Mouse (Mus musculus) liver, adult 2 months (tissue): ENCODE measurements around the gene Mtch1. TPM values are rescaled to one million over a fixed set of nuclear protein-coding genes. Genes with fewer than 3 reads are reported as not detected.

Experiments
- DNase-seq: peaks from one replicate; pipeline ENCODE4 v3.0.0-alpha.2; 2011; ENCODE audit warnings: low read depth, low spot score; ENCODE audit errors: extremely low read depth
- H3K27ac ChIP-seq: fragments of 200-500 bp; replicated peaks from 2 replicates; pipeline ENCODE4 v1.5.1; 2012; ENCODE audit warnings: low read depth, mild to moderate bottlenecking, control low read depth, inconsistent platforms, low read length; ENCODE audit not compliant: insufficient read depth
- H3K27me3 ChIP-seq: fragments of 200-500 bp; 2 replicates; pipeline ENCODE4 v1.6.1; 2012; ENCODE audit warnings: mild to moderate bottlenecking, moderate library complexity, low read length, inconsistent platforms; ENCODE audit not compliant: control insufficient read depth, insufficient read depth
- H3K36me3 ChIP-seq: fragments of 200-500 bp; 2 replicates; pipeline ENCODE4 v1.6.1; 2012; ENCODE audit warnings: low read length, inconsistent platforms; ENCODE audit not compliant: control insufficient read depth, insufficient read depth
- H3K4me1 ChIP-seq: fragments of 200-500 bp; 2 replicates; pipeline ENCODE4 v1.6.1; 2011; ENCODE audit warnings: low read length; ENCODE audit not compliant: control insufficient read depth, insufficient read depth
- H3K4me3 ChIP-seq: fragments of 200-500 bp; 2 replicates; pipeline ENCODE4 v1.5.1; 2011; ENCODE audit warnings: low read depth, mild to moderate bottlenecking, control low read depth, low read length, moderate library complexity; ENCODE audit not compliant: insufficient read depth
- H3K79me2 ChIP-seq: fragments of 200-500 bp; 2 replicates; pipeline ENCODE4 v1.6.1; 2012; ENCODE audit warnings: inconsistent platforms, mild to moderate bottlenecking, low read length, moderate library complexity; ENCODE audit not compliant: control insufficient read depth, insufficient read depth
- H3K9ac ChIP-seq: fragments of 200-500 bp; 2 replicates; pipeline ENCODE4 v1.6.1; 2012; ENCODE audit warnings: low read depth, mild to moderate bottlenecking, control low read depth, inconsistent platforms, low read length
- CTCF ChIP-seq: fragments of 200-500 bp; IDR thresholded peaks from 2 replicates; pipeline ENCODE4 v1.5.1; 2011; ENCODE audit warnings: low read depth, low read length, control low read depth
- POLR2A ChIP-seq: fragments of 200-500 bp; IDR thresholded peaks from 2 replicates; pipeline ENCODE4 v1.6.1; 2011; ENCODE audit warnings: low read length, control low read depth; ENCODE audit not compliant: insufficient read depth; ENCODE audit errors: extremely low read depth
- WGBS: fragments of 180-500 bp; shearing (Covaris S2); methylation state at CpG from one replicate; pipeline ENCODE4 v1.1.7; 2018; 5-methylcytosine and 5-hydroxymethylcytosine counted together
- polyA plus RNA-seq: library from polyadenylated mRNA; depleted of rRNA; stranded (reverse); fragments of >200 nt; gene quantifications from 2 replicates; pipeline ENCODE4 v1.2.3, GENCODE M21; 2012
- total RNA-seq: library from RNA; depleted of rRNA; stranded (reverse); fragments of >200 nt; gene quantifications from 2 replicates; pipeline ENCODE4 v1.2.3, GENCODE M21; 2014

The Mtch1 gene
- total and polyA plus RNA-seq, 2 experiments, result 82.7 to 136 TPM

DNA sequence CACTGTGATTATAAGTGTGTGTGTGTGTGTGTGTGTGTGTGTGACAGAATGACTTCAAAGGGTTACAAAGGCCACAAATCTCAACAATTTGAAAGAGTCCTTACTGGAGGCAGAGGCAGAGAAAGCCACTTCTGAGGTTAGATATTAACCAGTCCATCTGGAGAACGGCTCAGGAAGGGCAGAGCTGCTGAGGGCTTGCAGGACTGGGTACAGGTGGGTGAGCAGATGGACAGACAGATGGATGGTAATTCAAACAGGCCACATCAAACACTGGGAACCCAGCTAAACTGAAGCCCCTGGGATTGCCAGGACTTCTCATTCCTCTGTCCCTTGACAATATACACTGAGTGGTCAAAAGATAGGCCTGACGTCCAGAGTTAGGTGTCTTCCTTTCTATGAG lies 1.3 kb upstream of the Mtch1 start:
- Histone ChIP-seq H3K4me3 (no peak overlapping the region), H3K27ac (no peak overlapping the region), H3K4me1 (peaks cover 7% of the 10 kb centered on the region), H3K27me3 (no peaks in the 10 kb centered on the region), H3K36me3 (no peaks in the 10 kb centered on the region), H3K79me2 (peaks cover 6% of the 10 kb centered on the region), H3K9ac (no peak overlapping the region)
- 52% methylated on average over 2 of the region's 2 CpGs for WGBS
- no peak for TF ChIP-seq CTCF
- no peak for TF ChIP-seq POLR2A
- DNase-seq, result no peak

DNA sequence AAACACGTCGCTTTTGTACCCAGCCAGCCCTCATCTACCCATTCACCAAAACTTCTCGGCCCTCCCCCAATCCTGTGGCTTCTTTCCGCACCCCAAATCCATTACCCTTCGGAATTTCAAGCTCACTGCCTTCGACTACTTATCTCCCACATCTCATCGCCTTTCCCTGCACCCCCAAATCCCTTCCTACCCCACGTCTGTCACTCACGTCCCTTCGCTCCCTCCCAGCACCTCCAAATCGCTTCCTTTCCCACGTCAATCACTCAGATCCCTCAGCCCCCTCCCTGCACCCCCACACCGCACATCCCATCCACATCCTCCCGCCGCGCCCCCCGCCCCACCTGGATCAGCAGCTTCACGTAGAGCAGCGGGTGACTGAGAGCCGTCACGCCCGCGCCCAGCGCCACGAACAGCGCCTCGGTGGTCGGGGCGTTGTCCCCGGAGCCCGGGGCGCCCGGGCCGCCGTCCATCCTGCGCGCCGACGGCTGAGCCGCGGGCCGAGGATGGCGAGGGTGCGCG lies 549 bp downstream of the Mtch1 start:
- H3K9ac ChIP-seq, result peak overlapping the region; percentile 97
- WGBS, result under 1% methylated on average over 45 of the region's 45 CpGs
- no peaks in the 10 kb centered on the region for H3K36me3 ChIP-seq
- TF ChIP-seq POLR2A (no peak), CTCF (no peak)
- H3K4me1 ChIP-seq, result peaks cover 8% of the 10 kb centered on the region
- no peak overlapping the region; the same call in 1 of the 2 replicates for H3K27ac ChIP-seq
- no peaks in the 10 kb centered on the region for H3K27me3 ChIP-seq
- peak overlapping the region; percentile 96 for H3K4me3 ChIP-seq
- H3K79me2 ChIP-seq, result peaks cover 6% of the 10 kb centered on the region
- no peak for DNase-seq

DNA sequence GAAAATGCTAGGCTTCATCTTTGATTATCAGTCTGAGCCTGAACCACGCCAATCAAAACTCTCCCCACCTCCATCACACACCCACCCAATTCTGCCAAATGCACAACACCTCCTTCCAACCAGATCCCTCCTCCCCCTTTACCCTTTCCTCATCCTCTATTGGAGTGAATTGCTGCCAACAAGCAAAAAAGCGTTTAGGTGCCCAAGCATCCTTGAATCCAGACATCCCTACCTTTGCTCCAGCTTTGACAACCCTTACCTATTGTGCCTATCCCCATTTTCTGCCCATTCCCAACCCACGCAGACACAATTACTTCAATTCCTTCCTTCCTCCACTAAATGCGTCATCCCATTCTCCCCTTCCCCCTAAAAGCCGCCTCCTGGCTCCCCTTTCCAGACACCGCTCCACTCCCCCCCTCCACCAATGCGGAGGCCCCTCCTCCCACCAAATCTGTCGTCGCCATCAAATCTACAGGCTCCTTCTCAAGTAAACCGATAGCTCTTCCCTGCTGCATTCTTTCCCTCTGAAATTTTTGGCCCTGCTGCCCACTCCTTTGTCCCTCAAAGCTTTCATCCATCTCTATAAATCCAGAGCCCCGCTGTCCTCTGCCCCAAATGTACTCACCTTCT lies 1.1 kb downstream of the Mtch1 start:
- no peak for DNase-seq
- Histone ChIP-seq H3K36me3 (no peaks in the 10 kb centered on the region), H3K27me3 (no peaks in the 10 kb centered on the region), H3K9ac (peak overlapping the region; percentile 97), H3K27ac (no peak overlapping the region), H3K4me1 (peaks cover 10% of the 10 kb centered on the region), H3K4me3 (peak overlapping the region; percentile 96), H3K79me2 (peaks cover 6% of the 10 kb centered on the region)
- 14% methylated on average over 11 of the region's 11 CpGs for WGBS
- TF ChIP-seq CTCF (no peak), POLR2A (no peak)

DNA sequence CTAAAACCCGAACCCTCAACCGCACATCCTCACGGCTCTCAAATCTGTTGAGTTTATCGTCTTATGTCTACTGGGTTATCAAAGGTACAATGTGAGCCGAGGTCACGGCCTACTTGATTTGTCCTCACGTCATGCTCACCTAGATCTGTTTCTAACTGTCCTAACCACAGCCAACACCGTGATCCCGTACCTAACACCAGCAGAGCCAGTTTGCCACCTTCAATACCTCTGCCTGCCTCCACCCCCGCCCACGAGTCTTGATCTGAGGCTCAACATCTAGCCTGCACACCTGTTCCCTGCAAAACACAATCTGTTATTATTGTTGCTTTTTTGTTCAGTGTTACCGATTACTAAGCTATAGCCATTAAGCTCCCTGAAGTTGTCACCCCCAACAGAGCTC lies 2.5 kb downstream of the Mtch1 start:
- Histone ChIP-seq H3K4me1 (peaks cover 12% of the 10 kb centered on the region), H3K27me3 (no peaks in the 10 kb centered on the region), H3K4me3 (no peak overlapping the region), H3K27ac (no peak overlapping the region), H3K79me2 (peaks cover 6% of the 10 kb centered on the region), H3K9ac (no peak overlapping the region), H3K36me3 (no peaks in the 10 kb centered on the region)
- WGBS, result 95% methylated on average over 12 of the region's 12 CpGs
- no peak for DNase-seq
- TF ChIP-seq POLR2A (no peak), CTCF (no peak)

DNA sequence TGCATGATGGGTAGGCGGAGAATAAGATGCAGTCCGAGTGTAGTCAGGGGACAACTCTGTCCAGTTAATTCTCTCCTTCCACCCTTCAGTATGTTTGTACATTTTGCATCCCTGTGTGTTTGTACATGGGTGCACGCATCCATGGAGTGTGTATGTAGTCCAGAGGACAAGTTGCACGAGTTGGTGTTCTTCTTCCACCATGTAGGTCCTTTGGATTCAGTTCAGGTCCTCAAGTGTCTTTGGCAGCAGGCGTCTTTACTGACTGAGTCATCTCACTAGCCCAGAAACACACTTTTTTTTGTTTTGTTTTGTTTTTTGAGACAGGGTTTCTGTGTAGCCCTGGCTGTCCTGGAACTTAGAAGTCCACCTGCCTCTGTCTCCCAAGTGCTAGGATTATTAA lies 4.5 kb downstream of the Mtch1 start:
- WGBS, result 89% methylated on average over 5 of the region's 5 CpGs

DNA sequence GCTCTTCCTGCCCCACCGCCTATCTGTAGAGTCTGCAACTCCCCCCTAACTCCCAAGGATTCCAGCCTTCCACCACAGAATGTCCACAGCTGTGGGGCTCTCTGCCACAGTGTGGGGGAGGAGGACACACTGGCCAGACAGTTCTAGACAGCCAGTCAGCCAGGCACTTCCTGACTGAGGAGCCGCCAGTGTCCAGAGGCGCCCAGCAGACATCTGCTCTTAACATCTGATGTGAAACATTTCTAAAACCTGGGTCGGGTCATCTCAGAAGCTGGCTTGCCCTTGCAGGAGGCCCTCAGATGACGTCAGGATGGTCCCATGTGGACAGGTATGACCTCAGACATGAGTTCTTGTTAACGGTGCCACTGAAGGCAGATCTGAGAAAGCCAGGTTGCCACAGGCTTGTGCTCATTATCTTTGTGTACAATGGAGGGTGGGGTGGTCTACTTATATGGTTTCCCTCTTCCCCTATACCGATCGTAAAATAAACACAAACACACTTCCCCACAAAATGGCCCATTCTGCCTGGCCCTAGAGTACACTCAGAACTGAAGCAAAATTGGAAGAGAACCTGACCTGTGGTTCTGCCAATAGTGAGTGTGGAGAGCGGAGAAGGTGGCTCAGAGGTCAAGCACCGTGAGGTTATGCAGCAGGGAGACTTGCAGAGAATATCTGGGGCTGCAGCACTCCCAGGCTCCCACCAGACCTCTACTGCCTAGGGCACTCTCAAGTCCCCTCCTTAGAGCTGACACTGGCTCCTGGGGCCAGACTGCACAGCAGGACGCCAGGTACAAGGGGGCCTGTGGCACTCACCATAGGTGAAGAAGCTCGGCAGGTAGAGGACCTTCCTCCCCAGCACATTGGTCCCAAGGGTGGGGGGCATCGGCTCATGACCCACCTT lies 5.5 kb downstream of the Mtch1 start:
- Histone ChIP-seq H3K4me1 (peaks cover 7% of the 10 kb centered on the region; the same call in 1 of the 2 replicates), H3K4me3 (no peak overlapping the region), H3K36me3 (peaks cover 2% of the 10 kb centered on the region; the same call in 1 of the 2 replicates), H3K27me3 (no peaks in the 10 kb centered on the region), H3K9ac (no peak overlapping the region), H3K79me2 (peaks cover 4% of the 10 kb centered on the region), H3K27ac (no peak overlapping the region)
- TF ChIP-seq CTCF, result no peak
- DNase-seq, result peak; percentile 39
- 50% methylated on average over 13 of the region's 13 CpGs for whole genome bisulfite sequencing

More for the DNA sequence above, 4.5 kb downstream of the Mtch1 start:
- peaks cover 6% of the 10 kb centered on the region for H3K79me2 ChIP-seq
- peaks cover 10% of the 10 kb centered on the region for H3K4me1 ChIP-seq
- no peak overlapping the region for H3K27ac ChIP-seq
- H3K9ac ChIP-seq, result no peak overlapping the region
- TF ChIP-seq CTCF, result no peak
- TF ChIP-seq POLR2A, result no peak
- DNase-seq, result no peak
- H3K4me3 ChIP-seq, result no peak overlapping the region
- no peaks in the 10 kb centered on the region for H3K27me3 ChIP-seq
- no peaks in the 10 kb centered on the region for H3K36me3 ChIP-seq
